Mouse (Mus musculus) gastrocnemius, postnatal 36 days (tissue): ENCODE data around the gene Pbx1. TPM values are rescaled to one million over a fixed set of nuclear protein-coding genes. Genes with fewer than 3 reads are reported as not detected.

Source experiments
- DNase-seq, 2 experiments: peaks; one replicate each; pipeline ENCODE4 v3.0.0; 2022
- intact Hi-C: fragments of 180-260 bp; cut with DNase I; formaldehyde crosslinking; loops from one replicate; pipeline ENCODE4 v1.15.1; 2025
- total RNA-seq, 2 experiments: library from RNA; stranded (reverse); gene quantifications; 2 replicates each; pipeline ENCODE4 v1.2.3; 2021

Gene Pbx1
- total RNA-seq, 2 experiments from 2014 or later: 15.1 to 17.7 TPM

GRCm38 (mm10) chr1:168428255-168428654 lies 3.8 kb downstream of the Pbx1 start:
- no peak for DNase-seq
- intact Hi-C loops: no loop called here

GRCm38 (mm10) chr1:168427596-168427995 lies 4.5 kb downstream of the Pbx1 start:
- no peak for DNase-seq
- intact Hi-C loops: no loop called here

GRCm38 (mm10) chr1:168426900-168427299 lies 5.2 kb downstream of the Pbx1 start:
- DNase-seq: no peak
- intact Hi-C loops: no loop called here

GRCm38 (mm10) chr1:168426281-168426680 lies 5.8 kb downstream of the Pbx1 start:
- intact Hi-C loops: no loop called here
- no peak for DNase-seq

- DNase-seq: no peak
- intact Hi-C loops: no loop called here
Measured at GRCm38 (mm10) chr1:168425017-168425705, 6.9 kb downstream of the Pbx1 start.

DNA sequence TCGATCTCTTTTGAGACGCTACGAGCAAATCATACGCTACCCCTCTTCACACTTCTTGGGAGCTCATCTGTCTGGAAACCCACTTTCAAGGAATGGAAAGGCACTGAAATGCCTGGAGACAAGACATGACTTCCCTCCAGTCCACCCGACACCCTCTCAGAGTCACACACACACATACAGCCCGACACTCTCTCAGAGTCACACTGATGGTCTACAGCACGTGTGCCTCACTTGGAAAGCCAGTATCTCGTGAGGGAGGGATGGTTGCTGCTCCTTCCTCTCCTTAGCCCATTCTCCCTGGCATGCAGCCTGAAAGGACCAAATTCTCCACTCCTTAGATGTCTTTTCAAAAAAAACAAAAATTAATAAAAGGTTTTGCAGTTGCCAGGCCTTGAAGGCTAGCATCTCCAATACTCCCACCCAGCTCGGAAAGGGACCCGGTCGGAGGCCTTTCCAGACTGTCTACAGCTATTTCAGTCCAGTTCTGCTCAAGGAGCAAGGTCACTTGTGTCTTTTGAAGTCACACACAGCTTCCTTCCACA lies 8.6 kb downstream of the Pbx1 start:
- no peak for DNase-seq
- intact Hi-C loops: no loop called here

- DNase-seq: no peak
- intact Hi-C loops: no loop called here
Measured at GRCm38 (mm10) chr1:168418903-168419302, 13.2 kb downstream of the Pbx1 start.

DNA sequence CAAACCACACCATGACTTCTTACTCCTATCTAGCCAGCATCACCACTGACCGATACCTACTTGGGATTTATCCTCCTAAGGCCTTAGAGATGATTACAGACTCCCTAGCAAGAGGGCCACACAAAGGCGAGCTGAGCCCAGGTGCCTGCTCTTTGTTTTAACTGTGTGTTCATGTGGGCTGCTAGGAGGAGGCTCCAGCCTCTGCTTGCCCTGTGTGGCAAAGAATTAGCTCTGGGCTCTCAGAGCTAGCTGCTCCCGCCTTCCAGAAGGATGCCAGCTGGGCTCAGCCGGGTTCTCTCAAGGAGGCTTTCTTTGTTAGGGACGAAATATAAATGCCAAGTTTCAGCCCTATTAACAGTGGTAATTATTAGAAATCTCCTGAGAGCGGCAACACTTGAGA lies 14.4 kb downstream of the Pbx1 start:
- intact Hi-C loops: no loop called here
- DNase-seq: no peak

GRCm38 (mm10) chr1:168416729-168417437 lies 15.2 kb downstream of the Pbx1 start:
- no peak for DNase-seq
- intact Hi-C loops: no loop called here

DNA sequence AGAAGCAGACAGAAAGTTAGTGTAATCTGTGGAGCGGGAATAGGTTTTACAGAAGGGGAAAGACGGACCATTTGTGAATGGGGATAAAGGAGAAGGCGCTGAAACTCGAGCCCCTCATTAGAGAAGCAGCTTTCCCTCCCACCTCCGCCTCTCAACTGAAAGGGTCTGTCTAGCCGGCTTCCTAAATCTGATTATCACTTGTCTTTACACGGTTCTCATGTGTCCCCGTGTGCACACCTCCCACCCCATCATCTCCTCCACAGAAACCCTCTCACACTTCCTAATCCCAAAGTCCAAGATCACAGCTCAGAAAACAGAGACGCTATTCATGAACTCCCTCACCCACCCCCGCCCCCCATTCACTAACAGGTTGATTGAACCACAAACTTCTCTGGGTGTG lies 21.5 kb downstream of the Pbx1 start:
- no peak for DNase-seq
- intact Hi-C loops: no loop called here

- intact Hi-C loops: no loop called here
- DNase-seq: no peak
Measured at GRCm38 (mm10) chr1:168410054-168410453, 22.0 kb downstream of the Pbx1 start.

DNA sequence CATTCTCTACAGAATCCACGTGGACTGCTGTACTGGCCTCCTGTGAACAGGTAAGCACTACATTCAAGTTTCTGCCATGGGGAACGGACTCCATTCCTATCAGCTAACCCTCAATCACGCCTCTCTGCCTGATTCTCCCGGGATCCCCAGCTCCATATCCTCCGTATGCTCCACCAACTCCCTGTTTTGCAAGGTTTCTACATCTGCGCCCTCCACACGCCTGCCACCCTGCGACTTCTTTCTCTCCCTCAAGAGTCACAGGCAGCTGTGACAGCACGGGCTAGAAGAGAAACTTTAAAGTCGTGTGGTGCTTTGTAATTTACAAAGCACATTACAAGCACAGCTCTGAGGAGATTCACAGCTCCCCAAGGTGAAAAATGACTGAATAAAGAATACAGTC lies 23.3 kb downstream of the Pbx1 start:
- no peak for DNase-seq
- intact Hi-C loops: no loop called here

DNA sequence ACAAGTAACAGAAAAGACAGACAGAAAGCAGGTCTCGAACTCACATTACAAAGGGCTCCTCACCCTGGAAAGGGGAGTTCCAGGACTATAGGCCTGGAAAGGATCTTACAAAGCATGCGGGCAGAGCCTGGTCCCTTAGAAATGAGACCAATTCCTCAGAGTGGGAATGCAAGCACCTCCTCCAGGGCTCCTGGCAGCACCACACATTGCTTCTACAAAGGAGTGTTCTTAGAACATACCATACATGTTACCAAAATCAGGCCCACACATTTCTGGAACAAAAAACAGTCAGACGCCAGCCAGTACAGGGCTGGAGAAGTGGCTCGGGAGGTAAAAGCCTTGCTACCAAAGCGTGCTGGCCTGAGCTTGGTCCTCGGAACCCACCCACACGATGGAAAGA lies 24.1 kb downstream of the Pbx1 start:
- DNase-seq: no peak
- intact Hi-C loops: no loop called here

- intact Hi-C loops: no loop called here
- no peak for DNase-seq
Measured at GRCm38 (mm10) chr1:168406291-168406675, 25.8 kb downstream of the Pbx1 start.

DNA sequence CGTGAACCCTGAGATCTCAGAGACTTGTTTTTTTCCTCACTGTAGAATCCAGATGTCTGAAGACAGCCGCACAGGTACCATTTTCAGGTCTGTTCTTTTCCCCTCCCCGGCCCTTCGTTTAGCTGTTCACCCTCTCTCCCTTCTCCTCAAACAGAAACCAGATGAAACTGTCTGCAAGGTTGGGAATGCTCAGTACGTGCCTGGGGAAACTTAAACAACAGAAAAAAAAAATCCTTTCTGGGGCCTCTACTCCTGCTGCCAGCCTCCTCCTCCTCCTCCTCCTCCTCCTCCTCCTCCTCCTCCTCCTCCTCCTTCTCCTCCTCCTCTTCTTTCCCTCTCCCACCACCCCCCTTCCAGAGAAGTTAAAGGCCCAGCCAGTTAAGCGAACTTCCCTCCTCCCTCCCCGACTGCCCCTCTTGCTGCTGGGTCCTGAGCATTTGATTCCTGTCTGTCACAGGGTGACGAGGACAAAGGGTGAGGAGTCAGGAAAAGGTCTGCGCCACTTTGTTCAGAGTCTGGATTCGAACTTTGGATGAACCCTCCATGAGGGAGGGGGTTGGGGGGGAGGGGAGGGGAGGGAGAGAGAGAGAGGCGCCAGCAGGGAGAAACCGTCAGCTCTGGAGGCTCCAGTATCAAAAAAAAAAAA lies 26.3 kb downstream of the Pbx1 start:
- DNase-seq: no peak
- intact Hi-C loops: no loop called here

- intact Hi-C loops: no loop called here
- DNase-seq: no peak
Measured at GRCm38 (mm10) chr1:168403529-168403928, 28.5 kb downstream of the Pbx1 start.

DNA sequence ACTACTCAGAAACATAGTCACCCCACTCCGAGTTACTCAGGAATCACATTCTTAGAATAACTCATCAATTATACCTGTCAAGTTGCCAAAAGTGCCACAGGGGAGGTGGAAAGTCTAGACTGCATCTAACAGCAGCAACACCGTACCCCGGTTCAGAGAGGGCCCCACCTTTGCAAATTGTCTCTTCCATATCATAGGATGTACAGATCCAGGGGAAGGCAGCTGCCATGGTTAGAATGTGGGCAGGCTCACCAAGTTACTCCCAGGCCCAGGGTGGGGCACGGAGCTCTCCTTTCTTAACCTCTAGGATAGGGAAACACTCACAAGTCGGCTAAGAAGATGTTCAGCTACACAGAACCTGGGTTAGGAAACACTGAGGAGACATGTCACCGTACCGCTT lies 29.4 kb downstream of the Pbx1 start:
- intact Hi-C loops: no loop called here
- DNase-seq: no peak

GRCm38 (mm10) chr1:168395523-168396159 lies 36.4 kb downstream of the Pbx1 start:
- no peak for DNase-seq
- intact Hi-C loops: no loop called here

GRCm38 (mm10) chr1:168394535-168394934 lies 37.5 kb downstream of the Pbx1 start:
- intact Hi-C loops: no loop called here
- no peak for DNase-seq

DNA sequence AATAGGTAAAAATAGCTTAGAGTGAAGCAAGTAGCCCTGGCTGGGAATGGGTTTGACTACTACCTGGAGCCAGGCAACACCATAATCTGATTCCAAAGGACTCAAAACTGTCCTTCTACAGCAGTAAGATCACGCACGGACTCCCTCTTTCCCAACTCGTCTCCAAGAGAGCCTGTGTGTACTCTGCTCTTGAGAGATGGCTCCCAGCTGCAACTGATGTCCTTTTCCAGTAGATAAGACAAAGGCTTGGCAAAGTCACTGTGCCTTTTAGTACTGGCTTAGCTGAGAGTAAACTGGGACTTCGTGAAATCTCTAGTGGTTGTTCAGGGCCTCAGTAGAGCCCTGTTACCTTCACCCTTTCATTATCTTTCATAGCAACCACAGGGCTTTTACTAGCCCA lies 38.6 kb downstream of the Pbx1 start:
- intact Hi-C loops: no loop called here
- no peak for DNase-seq

DNA sequence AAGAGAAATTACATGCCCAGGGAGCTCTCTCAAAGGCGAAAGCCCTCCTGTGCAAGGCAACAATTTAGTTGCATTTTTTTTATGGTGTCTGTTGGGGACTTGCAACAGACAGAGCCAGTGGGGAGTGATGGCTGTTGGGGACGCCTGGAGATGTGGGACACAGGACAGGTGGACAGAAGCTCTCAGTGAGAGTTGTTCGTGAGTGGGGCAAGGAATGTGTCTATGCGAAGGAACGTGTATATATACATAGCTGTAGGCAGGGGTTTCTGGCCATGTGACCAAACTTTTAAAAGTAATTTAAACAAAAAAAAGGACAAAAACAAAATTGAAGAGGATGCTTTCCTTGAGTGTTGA lies 39.6 kb downstream of the Pbx1 start:
- no peak for DNase-seq
- intact Hi-C loops: no loop called here
